Mouse (Mus musculus) liver, embryonic 12.5 days (tissue): ENCODE measurements around the gene Gm4305. TPM values are rescaled to one million over a fixed set of nuclear protein-coding genes. Genes with fewer than 3 reads are reported as not detected.
"Not testable (repeated sequence)": the region's sequence is repeated elsewhere in the genome, so short reads cannot be mapped to it uniquely, and the experiment has no call there.

Experiments
- ATAC-seq: fragments of 200-750 bp; cut with Nextera tagmentation; 2 replicates; pipeline ENCODE4 v1.8.0; 2017; ENCODE audit warnings: moderate number of reproducible peaks, mild to moderate bottlenecking, moderate library complexity
- H3K27ac ChIP-seq: fragments of 300-500 bp; sonication (generic); 2 replicates; pipeline ENCODE4 v1.5.1; 2016; ENCODE audit warnings: mild to moderate bottlenecking
- H3K27me3 ChIP-seq: fragments of 300-500 bp; sonication (generic); replicated peaks from 2 replicates; pipeline ENCODE4 v1.6.1; 2016; ENCODE audit warnings: mild to moderate bottlenecking, moderate library complexity
- H3K36me3 ChIP-seq: fragments of 300-500 bp; sonication (generic); 2 replicates; pipeline ENCODE4 v1.6.1; 2016; ENCODE audit warnings: mild to moderate bottlenecking, moderate library complexity
- H3K4me1 ChIP-seq: fragments of 300-500 bp; sonication (generic); 2 replicates; pipeline ENCODE4 v1.6.1; 2016
- H3K4me2 ChIP-seq: fragments of 300-500 bp; sonication (generic); 2 replicates; pipeline ENCODE4 v1.6.1; 2016; ENCODE audit warnings: mild to moderate bottlenecking, moderate library complexity
- H3K4me3 ChIP-seq: fragments of 300-500 bp; sonication (generic); 2 replicates; pipeline ENCODE4 v1.5.1; 2016; ENCODE audit warnings: mild to moderate bottlenecking, moderate library complexity
- H3K9ac ChIP-seq: fragments of 300-500 bp; sonication (generic); 2 replicates; pipeline ENCODE4 v1.6.1; 2016; ENCODE audit warnings: mild to moderate bottlenecking, moderate library complexity
- H3K9me3 ChIP-seq: fragments of 300-500 bp; sonication (generic); replicated peaks from 2 replicates; pipeline ENCODE4 v1.6.1; 2016; ENCODE audit warnings: mild to moderate bottlenecking, moderate library complexity
- WGBS: fragments of 180-500 bp; shearing (Covaris S2); methylation state at CpG from one replicate; pipeline ENCODE4 v1.1.7; 2016; ENCODE audit not compliant: insufficient replicate concordance; 5-methylcytosine and 5-hydroxymethylcytosine counted together
- polyA plus RNA-seq: library from polyadenylated mRNA; unstranded; fragments of >200 nt; fragmentation: Nextera tagmentation; extraction: Ambion mirVana; gene quantifications from 2 replicates; pipeline ENCODE4 v1.2.1, GENCODE M21; 2016

Gene Gm4305
- not detected in 2 replicates for polyA plus RNA-seq

- H3K9ac ChIP-seq, H3K4me1 ChIP-seq, H3K27me3 ChIP-seq: not testable (repeated sequence)
Observed at GRCm38 (mm10) chr10:100350793-100351192, at the start of gene Gm4305. Gm4305 (plus strand) TSS chr10:100351093.

GRCm38 (mm10) chr10:100335376-100335775, 15.5 kb upstream of the Gm4305 start, which contains the start of gene Gm4301:
Gm4301 (plus strand) TSS chr10:100335676.
- H3K4me2 ChIP-seq, H3K4me1 ChIP-seq, H3K9me3 ChIP-seq, H3K36me3 ChIP-seq, H3K27ac ChIP-seq, ATAC-seq, H3K27me3 ChIP-seq, H3K4me3 ChIP-seq, H3K9ac ChIP-seq: not testable (repeated sequence)
- WGBS, result no CpG with 5 or more reads among the region's 2 CpGs

More at GRCm38 (mm10) chr10:100350793-100351192, at the start of gene Gm4305:
- ATAC-seq, H3K4me3 ChIP-seq, H3K9me3 ChIP-seq, H3K36me3 ChIP-seq, H3K27ac ChIP-seq, H3K4me2 ChIP-seq: not testable (repeated sequence)
- WGBS, result no CpG with 5 or more reads among the region's 3 CpGs

- H3K4me3 ChIP-seq, H3K36me3 ChIP-seq, H3K27me3 ChIP-seq, ATAC-seq, H3K27ac ChIP-seq, H3K9ac ChIP-seq, H3K4me1 ChIP-seq, H3K4me2 ChIP-seq, H3K9me3 ChIP-seq: not testable (repeated sequence)
- no CpG with 5 or more reads among the region's 3 CpGs for WGBS
Observed at GRCm38 (mm10) chr10:100340536-100340935, 10.4 kb upstream of the Gm4305 start, which contains the start of gene Gm4302. Gm4302 (plus strand) TSS chr10:100340836.

GRCm38 (mm10) chr10:100345672-100346071, 5.2 kb upstream of the Gm4305 start, which contains the start of gene Gm4303:
Gm4303 (plus strand) TSS chr10:100345972.
- not testable (repeated sequence) for H3K9me3 ChIP-seq, H3K4me1 ChIP-seq, H3K9ac ChIP-seq, H3K36me3 ChIP-seq, ATAC-seq, H3K4me3 ChIP-seq, H3K4me2 ChIP-seq, H3K27me3 ChIP-seq, H3K27ac ChIP-seq
- no CpG with 5 or more reads among the region's 3 CpGs for WGBS

GRCm38 (mm10) chr10:100356841-100357240, 5.9 kb downstream of the Gm4305 start:
- not testable (repeated sequence) for H3K27ac ChIP-seq, ATAC-seq, H3K4me1 ChIP-seq, H3K27me3 ChIP-seq, H3K4me3 ChIP-seq, H3K4me2 ChIP-seq, H3K9ac ChIP-seq, H3K36me3 ChIP-seq, H3K9me3 ChIP-seq
- WGBS, result 48% methylated on average over 2 of the region's 2 CpGs

- H3K27ac ChIP-seq, H3K36me3 ChIP-seq, H3K9ac ChIP-seq, H3K4me1 ChIP-seq, ATAC-seq, H3K9me3 ChIP-seq, H3K4me3 ChIP-seq, H3K27me3 ChIP-seq, H3K4me2 ChIP-seq: not testable (repeated sequence)
- no CpG with 5 or more reads among the region's 3 CpGs for WGBS
Observed at GRCm38 (mm10) chr10:100361038-100361437, 10.1 kb downstream of the Gm4305 start, which contains the start of gene Gm4307. Gm4307 (plus strand) TSS chr10:100361338.

GRCm38 (mm10) chr10:100382460-100382859, 31.6 kb downstream of the Gm4305 start, which contains the start of gene Gm4312:
Gm4312 (minus strand) TSS chr10:100382560.
- H3K9ac ChIP-seq, ATAC-seq, H3K27ac ChIP-seq, H3K27me3 ChIP-seq, H3K4me3 ChIP-seq, H3K36me3 ChIP-seq, H3K9me3 ChIP-seq, H3K4me1 ChIP-seq, H3K4me2 ChIP-seq: not testable (repeated sequence)
- no CpG with 5 or more reads among the region's 2 CpGs for WGBS

Other genes with a start within 250 kb of the Gm4305 start
- gene Gm4301, start 15.4 kb upstream of the Gm4305 start, polyA plus RNA-seq, result not detected in 2 replicates
- gene Gm4302, start 10.3 kb upstream of the Gm4305 start, polyA plus RNA-seq, result not detected in 2 replicates
- not detected in 2 replicates for gene Gm4303, start 5.1 kb upstream of the Gm4305 start, polyA plus RNA-seq
- gene Gm4307, start 10.2 kb downstream of the Gm4305 start, polyA plus RNA-seq, result not detected in 2 replicates
- gene Gm4312, start 31.5 kb downstream of the Gm4305 start, polyA plus RNA-seq, result not detected in 2 replicates
- gene Tmtc3, start 136.3 kb downstream of the Gm4305 start, polyA plus RNA-seq, result 10.5 and 11.8 TPM in 2 replicates
- gene Cep290, start 136.5 kb downstream of the Gm4305 start, polyA plus RNA-seq, result 4.2 and 4.8 TPM in 2 replicates
- 13.5 and 15.2 TPM in 2 replicates for gene 4930430F08Rik, start 239.3 kb downstream of the Gm4305 start, polyA plus RNA-seq
- gene 1700017N19Rik, start 239.4 kb downstream of the Gm4305 start, polyA plus RNA-seq, result not detected in 2 replicates